Mouse (Mus musculus) heart, postnatal 0 days (tissue): ENCODE data around the gene Coq6.

Source experiments
- CTCF ChIP-seq: IDR thresholded peaks from 2 replicates; pipeline ENCODE4 v1.5.1; 2016; ENCODE audit warnings: antibody characterized with exemption, control low read depth, low read depth
- EP300 ChIP-seq: IDR thresholded peaks from 2 replicates; pipeline ENCODE4 v1.6.1; 2016; ENCODE audit warnings: antibody characterized with exemption, low read depth

GRCm38 (mm10) chr12:84397685-84398084 is 36.2 kb downstream of the Coq6 start:
- TF ChIP-seq CTCF = no peak
- no peak for TF ChIP-seq EP300
